Mouse (Mus musculus) MEL (cell line): ENCODE data around the gene Utp11. TPM values are rescaled to one million over a fixed set of nuclear protein-coding genes. Genes with fewer than 3 reads are reported as not detected.

Source experiments
- DNase-seq: peaks from one replicate; pipeline ENCODE4 v3.0.0; 2011; ENCODE audit warnings: low read depth, low spot score
- H3K27ac ChIP-seq: 2 replicates; pipeline ENCODE4 v1.5.1; 2012; ENCODE audit warnings: low read depth, mild to moderate bottlenecking, control low read depth, low read length, moderate library complexity; ENCODE audit not compliant: control insufficient read depth
- H3K27me3 ChIP-seq, 2 experiments: fragments of 150-350 bp in 1 of 2; sonication (generic) in 1 of 2; 2 replicates each; pipeline ENCODE4 v1.6.1; 2012; ENCODE audit warnings: low read length in 2 of 2, mild to moderate bottlenecking in 2 of 2, improper control_type of control experiment in 1 of 2, moderate library complexity in 1 of 2; ENCODE audit not compliant: insufficient read depth in 2 of 2, control insufficient read depth in 1 of 2
- H3K36me3 ChIP-seq, 2 experiments: 2 replicates each; pipeline ENCODE4 v1.6.1; 2012 to 2014; ENCODE audit warnings: low read length in 2 of 2, improper control_type of control experiment in 1 of 2, inconsistent platforms in 1 of 2, mild to moderate bottlenecking in 1 of 2; ENCODE audit not compliant: insufficient read depth in 2 of 2, control insufficient read depth in 1 of 2
- H3K4me1 ChIP-seq, 2 experiments: fragments of 150-350 bp in 1 of 2; sonication (generic) in 1 of 2; 2 replicates each; pipeline ENCODE4 v1.6.1; 2012; ENCODE audit warnings: low read length in 2 of 2, improper control_type of control experiment in 1 of 2, mild to moderate bottlenecking in 1 of 2; ENCODE audit not compliant: insufficient read depth in 2 of 2, control insufficient read depth in 1 of 2
- H3K4me3 ChIP-seq, 2 experiments: fragments of 150-350 bp in 1 of 2; sonication (generic) in 1 of 2; 2 replicates each; pipeline ENCODE4 v1.5.1; 2012; ENCODE audit warnings: low read depth in 2 of 2, low read length in 2 of 2, mild to moderate bottlenecking in 2 of 2, moderate library complexity in 2 of 2, control low read depth in 1 of 2, improper control_type of control experiment in 1 of 2; ENCODE audit not compliant: control insufficient read depth in 1 of 2, insufficient read depth in 1 of 2
- H3K79me2 ChIP-seq: 2 replicates; pipeline ENCODE4 v1.6.1; 2012; ENCODE audit warnings: mild to moderate bottlenecking, low read length, moderate library complexity; ENCODE audit not compliant: control insufficient read depth, poor library complexity, insufficient read depth
- H3K9ac ChIP-seq: 2 replicates; pipeline ENCODE4 v1.6.1; 2012; ENCODE audit warnings: low read depth, mild to moderate bottlenecking, control low read depth, low read length, moderate library complexity; ENCODE audit not compliant: control insufficient read depth, poor library complexity, severe bottlenecking
- H3K9me3 ChIP-seq: fragments of 150-350 bp; sonication (generic); replicated peaks from 2 replicates; pipeline ENCODE4 v1.6.1; 2012; ENCODE audit warnings: mild to moderate bottlenecking, low read length, improper control_type of control experiment, moderate library complexity; ENCODE audit not compliant: insufficient read depth
- BHLHE40 ChIP-seq: IDR thresholded peaks from 2 replicates; pipeline ENCODE4 v1.6.1; 2012; ENCODE audit warnings: low read depth, mild to moderate bottlenecking, inconsistent platforms, low read length, improper control_type of control experiment, borderline replicate concordance
- E2F4 ChIP-seq: IDR thresholded peaks from 2 replicates; pipeline ENCODE4 v1.6.1; 2011; ENCODE audit warnings: low read depth, low read length, improper control_type of control experiment, borderline replicate concordance
- EP300 ChIP-seq, 2 experiments: IDR thresholded peaks; 2 replicates each; pipeline ENCODE4 v1.6.1; 2011; ENCODE audit warnings: improper control_type of control experiment in 2 of 2, low read length in 2 of 2, low read depth in 1 of 2, mild to moderate bottlenecking in 1 of 2
- GABPA ChIP-seq: IDR thresholded peaks from 2 replicates; pipeline ENCODE4 v1.6.1; 2012; ENCODE audit warnings: low read depth, mild to moderate bottlenecking, inconsistent platforms, low read length, improper control_type of control experiment, moderate library complexity
- HCFC1 ChIP-seq: IDR thresholded peaks from 2 replicates; pipeline ENCODE4 v1.6.1; 2012; ENCODE audit warnings: low read depth, mild to moderate bottlenecking, inconsistent platforms, low read length, improper control_type of control experiment, moderate library complexity
- KAT2A ChIP-seq: conservative IDR thresholded peaks from 2 replicates; pipeline ENCODE4 v1.6.1; 2012; ENCODE audit warnings: low read depth, low read length, improper control_type of control experiment, inconsistent platforms
- MAFK ChIP-seq: IDR thresholded peaks from 2 replicates; pipeline ENCODE4 v1.6.1; 2011; ENCODE audit warnings: low read depth, mild to moderate bottlenecking, low read length, improper control_type of control experiment, borderline replicate concordance
- MAX ChIP-seq: IDR thresholded peaks from 2 replicates; pipeline ENCODE4 v1.6.1; 2011; ENCODE audit warnings: low read length, improper control_type of control experiment
- MEF2A ChIP-seq: IDR thresholded peaks from 2 replicates; pipeline ENCODE4 v1.6.1; 2014; ENCODE audit warnings: low read depth, mild to moderate bottlenecking, inconsistent platforms, low read length, improper control_type of control experiment; ENCODE audit not compliant: poor library complexity, insufficient replicate concordance, severe bottlenecking; ENCODE audit errors: extremely low read depth
- MYB ChIP-seq: IDR thresholded peaks from 2 replicates; pipeline ENCODE4 v1.6.1; 2011; ENCODE audit warnings: mild to moderate bottlenecking, low read depth, low read length, improper control_type of control experiment
- MYC ChIP-seq: IDR thresholded peaks from 2 replicates; pipeline ENCODE4 v1.6.1; 2011; ENCODE audit warnings: low read depth, mild to moderate bottlenecking, low read length, improper control_type of control experiment, moderate library complexity
- NELFE ChIP-seq: IDR thresholded peaks from 2 replicates; pipeline ENCODE4 v1.6.1; 2011; ENCODE audit warnings: low read depth, low read length, improper control_type of control experiment
- NRF1 ChIP-seq: IDR thresholded peaks from 2 replicates; pipeline ENCODE4 v1.6.1; 2014; ENCODE audit warnings: low read depth, mild to moderate bottlenecking, inconsistent platforms, low read length, improper control_type of control experiment, moderate library complexity; ENCODE audit not compliant: poor library complexity, insufficient read depth, severe bottlenecking
- POLR2A ChIP-seq, 2 experiments: IDR thresholded peaks; 2 replicates each; pipeline ENCODE4 v1.6.1; 2011 to 2012; ENCODE audit warnings: low read length in 2 of 2, mild to moderate bottlenecking in 2 of 2, control low read depth in 1 of 2, improper control_type of control experiment in 1 of 2, low read depth in 1 of 2, moderate library complexity in 1 of 2; ENCODE audit not compliant: control insufficient read depth in 1 of 2, insufficient read depth in 1 of 2, poor library complexity in 1 of 2
- POLR2AphosphoS5 ChIP-seq: IDR thresholded peaks from 2 replicates; pipeline ENCODE4 v1.6.1; 2012; ENCODE audit warnings: low read depth, borderline replicate concordance, mild to moderate bottlenecking, inconsistent platforms, low read length, moderate library complexity, mixed read lengths
- RAD21 ChIP-seq: IDR thresholded peaks from 2 replicates; pipeline ENCODE4 v1.6.1; 2011; ENCODE audit warnings: mild to moderate bottlenecking, low read depth, low read length, improper control_type of control experiment
- RCOR1 ChIP-seq: IDR thresholded peaks from 2 replicates; pipeline ENCODE4 v1.6.1; 2012; ENCODE audit warnings: low read depth, mild to moderate bottlenecking, inconsistent platforms, low read length, improper control_type of control experiment
- SIN3A ChIP-seq: IDR thresholded peaks from 2 replicates; pipeline ENCODE4 v1.6.1; 2012; ENCODE audit warnings: low read length, improper control_type of control experiment, inconsistent platforms
- SMC3 ChIP-seq: IDR thresholded peaks from 2 replicates; pipeline ENCODE4 v1.6.1; 2011; ENCODE audit warnings: low read depth, low read length, improper control_type of control experiment
- TAL1 ChIP-seq: IDR thresholded peaks from 2 replicates; pipeline ENCODE4 v1.6.1; 2012; ENCODE audit warnings: mild to moderate bottlenecking, inconsistent platforms, low read length, moderate library complexity, mixed read lengths
- TBP ChIP-seq: IDR thresholded peaks from 2 replicates; pipeline ENCODE4 v1.8.0; 2011; ENCODE audit warnings: low read depth, low read length, improper control_type of control experiment
- TCF12 ChIP-seq: IDR thresholded peaks from 2 replicates; pipeline ENCODE4 v1.6.1; 2014; ENCODE audit warnings: low read depth, mild to moderate bottlenecking, inconsistent platforms, low read length, improper control_type of control experiment, moderate library complexity
- UBTF ChIP-seq: IDR thresholded peaks from 2 replicates; pipeline ENCODE4 v1.6.1; 2012; ENCODE audit warnings: low read depth, mild to moderate bottlenecking, inconsistent platforms, low read length, improper control_type of control experiment, moderate library complexity, borderline replicate concordance; ENCODE audit not compliant: insufficient read depth
- USF1 ChIP-seq: IDR thresholded peaks from 2 replicates; pipeline ENCODE4 v1.6.1; 2014; ENCODE audit warnings: low read depth, mild to moderate bottlenecking, inconsistent platforms, low read length, improper control_type of control experiment, moderate library complexity
- USF2 ChIP-seq, 2 experiments: IDR thresholded peaks; 2 replicates each; pipeline ENCODE4 v1.6.1; 2011 to 2012; ENCODE audit warnings: improper control_type of control experiment in 2 of 2, low read length in 2 of 2, borderline replicate concordance in 1 of 2, inconsistent platforms in 1 of 2, low read depth in 1 of 2, mild to moderate bottlenecking in 1 of 2; ENCODE audit not compliant: insufficient read depth in 1 of 2
- ZC3H11A ChIP-seq: IDR thresholded peaks from 2 replicates; pipeline ENCODE4 v1.6.1; 2012; ENCODE audit warnings: low read depth, mild to moderate bottlenecking, inconsistent platforms, low read length, improper control_type of control experiment
- ZKSCAN1 ChIP-seq: IDR thresholded peaks from 2 replicates; pipeline ENCODE4 v1.6.1; 2012; ENCODE audit warnings: low read depth, mild to moderate bottlenecking, inconsistent platforms, low read length, improper control_type of control experiment, moderate library complexity
- ZMIZ1 ChIP-seq: IDR thresholded peaks from 2 replicates; pipeline ENCODE4 v1.6.1; 2012; ENCODE audit warnings: low read depth, mild to moderate bottlenecking, inconsistent platforms, low read length, improper control_type of control experiment, moderate library complexity
- polyA plus RNA-seq, 2 experiments: library from polyadenylated mRNA; stranded (reverse) in 1 of 2; unstranded in 1 of 2; fragments of >175 nt in 1 of 2; fragments of >200 nt in 1 of 2; gene quantifications; 2 replicates each; pipeline versions ENCODE4 v1.2.1 to v1.2.4; 2012; ENCODE audit warnings: low replicate concordance in 2 of 2, low read depth in 1 of 2; ENCODE audit not compliant: insufficient read length in 2 of 2, insufficient read depth in 1 of 2, missing spikeins in 1 of 2
- total RNA-seq: library from RNA; depleted of rRNA; stranded (reverse); fragments of 300-350 nt; gene quantifications from 2 replicates; pipeline ENCODE4 v1.2.3, GENCODE M21; 2012

Utp11 gene
- total and polyA plus RNA-seq, 3 experiments: 68.3 to 86.9 TPM; not detected in 1

GRCm38 (mm10) chr4:124705661-124706269 lies 12.4 kb upstream of the Utp11 start:
- no peak for DNase-seq
- Histone ChIP-seq H3K36me3 (peaks cover 0 to 32% of the 10 kb centered on the region in 2 experiments; a peak in 2 of 4 replicates), H3K27me3 (no peaks in the 10 kb centered on the region), H3K9me3 (no peaks in the 10 kb centered on the region), H3K4me1 (peaks cover 11 to 42% of the 10 kb centered on the region in 2 experiments), H3K4me3 (no peak overlapping the region), H3K9ac (no peak overlapping the region), H3K79me2 (peaks cover 8% of the 10 kb centered on the region), H3K27ac (peak overlapping the region; percentile 42)
- TF ChIP-seq POLR2A (IDR thresholded peaks at IDR 0.05; ENCODE audit: control insufficient read depth in 1 of 2, insufficient read depth in 1 of 2, low read depth in 1 of 2, low read length in 2 of 2, poor library complexity in 1 of 2) (no peak), MAFK (peak; percentile 63)

- peak overlapping the region; percentile 30 for H3K9ac ChIP-seq
- peaks cover 0 to 32% of the 10 kb centered on the region in 2 experiments; a peak in 2 of 4 replicates for H3K36me3 ChIP-seq
- peak overlapping the region in 1 of 2 experiments; percentile 8; a peak in 1 of 4 replicates for H3K4me3 ChIP-seq
- H3K27ac ChIP-seq: peak overlapping the region; percentile 42
- peak; percentile 54 for DNase-seq
- H3K79me2 ChIP-seq: peaks cover 10% of the 10 kb centered on the region
- peaks cover 11 to 38% of the 10 kb centered on the region in 2 experiments for H3K4me1 ChIP-seq
- H3K27me3 ChIP-seq: no peaks in the 10 kb centered on the region
- H3K9me3 ChIP-seq: no peaks in the 10 kb centered on the region
- TF ChIP-seq SMC3 (no peak), ZMIZ1 (no peak), KAT2A (no peak), ZC3H11A (no peak), EP300 (IDR thresholded peaks at IDR 0.05; ENCODE audit: low read depth in 1 of 2, low read length in 2 of 2) (peak; percentile 66 to 82), MAFK (no peak), MYC (no peak), MAX (no peak), USF2 (IDR thresholded peaks at IDR 0.05; ENCODE audit: borderline replicate concordance in 1 of 2, insufficient read depth in 1 of 2, low read depth in 1 of 2, low read length in 2 of 2) (no peak), RCOR1 (no peak), GABPA (no peak), NELFE (no peak), TBP (no peak), USF1 (no peak), POLR2A (IDR thresholded peaks at IDR 0.05; ENCODE audit: control insufficient read depth in 1 of 2, insufficient read depth in 1 of 2, low read depth in 1 of 2, low read length in 2 of 2, poor library complexity in 1 of 2) (no peak), TCF12 (0 out of 2 replicates have a peak, but pooled peaks have one; percentile 4), UBTF (no peak), RAD21 (no peak), E2F4 (no peak), POLR2AphosphoS5 (no peak), BHLHE40 (no peak), ZKSCAN1 (no peak), HCFC1 (no peak), NRF1 (no peak), SIN3A (0 out of 2 replicates have a peak, but pooled peaks have one; percentile 53), TAL1 (no peak), MEF2A (no peak), MYB (no peak)
Observed at GRCm38 (mm10) chr4:124704797-124705474, 11.5 kb upstream of the Utp11 start.
